Mouse (Mus musculus): Measurements from ENCODE around the gene Epn2.

Epn2 gene

DNA sequence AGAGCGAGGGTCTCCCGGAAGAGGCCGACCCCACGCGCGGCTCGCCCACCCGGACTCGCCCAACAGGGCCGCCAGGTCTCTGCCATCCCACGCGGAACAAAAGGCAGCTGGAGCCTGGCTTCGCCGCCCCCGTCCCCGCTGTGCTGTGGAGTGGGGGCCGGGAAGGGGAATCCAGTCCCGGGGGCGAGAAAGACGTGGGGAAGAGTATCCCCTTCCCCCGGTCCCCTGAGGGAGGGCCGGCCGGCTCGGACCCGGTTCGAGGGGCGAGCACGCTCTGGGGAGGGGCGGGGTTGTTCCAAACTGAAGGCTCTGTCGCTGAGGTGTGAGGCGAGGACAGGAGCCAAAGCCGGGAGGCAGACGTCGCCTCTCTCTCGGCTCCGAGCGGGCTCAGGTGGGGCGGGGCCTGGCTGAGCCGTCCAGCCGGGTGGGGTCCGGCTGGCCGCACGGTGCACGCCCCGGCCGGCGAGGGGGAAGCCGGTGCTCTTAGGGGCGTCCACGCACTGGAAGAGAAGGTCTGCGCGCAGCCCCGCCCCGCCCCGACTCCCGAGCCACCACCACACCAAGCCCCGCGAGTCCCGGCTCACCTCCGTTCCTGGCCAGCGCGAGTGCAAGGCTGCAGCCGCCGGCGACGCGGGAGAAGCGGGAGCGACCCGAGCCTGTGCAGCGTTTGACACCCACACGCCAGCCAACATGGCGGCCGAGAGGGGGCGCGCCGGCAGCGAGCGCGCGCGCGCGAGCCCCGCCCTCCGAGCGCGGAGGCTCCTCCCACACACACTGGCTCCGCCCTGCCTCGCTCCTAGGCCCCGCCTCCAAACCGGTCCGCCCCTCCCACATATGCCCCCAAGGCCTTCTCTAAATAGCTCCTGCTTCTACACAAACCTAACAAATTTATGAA, at the start of gene Epn2:
Gene Epn2 (minus strand): TSS at position 705 of the 895 bp plus-strand sequence.
- peak; percentile 86 for DNase-seq

DNA sequence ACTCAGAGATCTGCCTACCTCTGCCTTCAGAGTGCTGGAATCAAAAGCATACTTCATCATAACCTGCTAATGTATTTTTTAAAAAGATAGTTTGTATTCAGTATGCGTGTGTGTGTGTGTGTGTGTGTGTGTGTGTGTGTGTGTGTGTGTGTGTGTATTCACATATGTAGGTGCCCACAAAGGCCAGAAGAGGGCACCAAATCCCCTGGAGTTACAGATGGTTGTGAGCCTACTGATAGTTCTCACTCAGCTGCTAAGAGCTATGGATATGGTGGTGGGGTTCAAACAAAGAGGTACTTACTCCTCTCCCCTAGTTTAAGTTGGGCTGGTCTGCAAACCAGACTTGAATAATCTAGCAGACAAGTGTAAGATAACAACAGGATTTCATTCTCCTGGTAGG, 47.0 kb upstream of the Epn2 start:
- no peak for DNase-seq

DNA sequence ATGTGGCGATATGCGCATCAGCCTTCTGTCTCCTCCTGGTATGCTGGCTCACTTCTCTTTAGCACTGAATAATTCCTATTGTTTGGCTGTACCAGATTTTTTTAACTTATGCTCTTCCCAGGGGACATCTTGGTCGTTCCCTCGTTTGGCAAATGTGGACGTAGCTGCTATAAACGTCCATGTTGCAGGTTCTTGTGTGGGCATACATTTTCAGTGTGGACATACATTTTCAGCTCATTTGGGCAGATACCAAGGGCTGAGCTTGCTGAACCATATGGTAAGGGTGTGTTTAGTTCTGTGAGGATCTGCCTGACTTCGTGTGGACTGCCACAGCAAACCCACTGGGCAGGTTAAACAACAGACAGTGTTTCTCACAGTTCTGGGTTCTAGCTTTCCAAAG, 45.6 kb upstream of the Epn2 start:
- DNase-seq: no peak

DNA sequence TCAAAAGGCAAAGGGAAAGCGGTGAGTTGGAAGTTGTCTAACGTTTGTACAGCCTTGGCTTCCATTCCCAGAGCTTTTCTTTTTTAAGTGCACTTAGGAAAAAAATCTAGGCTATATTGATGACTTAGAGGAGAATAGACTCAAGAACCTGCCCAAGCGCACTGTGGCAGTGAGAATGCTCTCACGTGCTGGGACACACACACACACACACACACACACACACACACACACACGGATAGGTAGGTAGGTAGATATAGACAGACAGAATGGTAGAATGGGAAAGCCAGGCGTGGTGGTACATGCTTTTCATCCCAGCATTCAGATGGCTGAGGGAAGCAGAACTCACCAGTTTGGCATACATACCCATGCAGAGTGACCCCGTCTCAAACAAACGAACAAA, 41.3 kb upstream of the Epn2 start:
- DNase-seq: no peak

DNA sequence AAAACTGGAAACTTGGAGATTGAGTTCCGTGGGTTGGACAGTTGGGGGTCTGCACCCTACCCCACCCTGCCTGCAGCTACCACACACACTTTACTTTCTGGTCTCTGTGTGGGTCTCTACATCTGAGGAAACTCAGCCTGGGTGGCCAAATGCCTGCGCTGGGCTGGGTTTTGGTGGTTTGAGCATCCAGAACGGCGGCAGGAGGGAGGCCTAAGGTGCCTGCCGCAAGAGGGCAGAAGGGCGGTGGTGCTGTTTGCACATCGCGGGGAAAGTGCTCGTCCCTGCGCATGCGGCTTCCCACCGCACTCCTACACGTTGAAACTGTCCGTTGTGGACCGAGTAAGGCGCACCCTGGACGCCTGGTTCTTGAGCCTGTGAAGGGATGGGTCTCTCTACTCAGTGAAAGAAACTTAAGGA, 40.8 kb upstream of the Epn2 start:
- peak; percentile 85 for DNase-seq

GRCm38 (mm10) chr11:61619791-61620241, 40.3 kb upstream of the Epn2 start:
- peak; percentile 75 for DNase-seq

DNA sequence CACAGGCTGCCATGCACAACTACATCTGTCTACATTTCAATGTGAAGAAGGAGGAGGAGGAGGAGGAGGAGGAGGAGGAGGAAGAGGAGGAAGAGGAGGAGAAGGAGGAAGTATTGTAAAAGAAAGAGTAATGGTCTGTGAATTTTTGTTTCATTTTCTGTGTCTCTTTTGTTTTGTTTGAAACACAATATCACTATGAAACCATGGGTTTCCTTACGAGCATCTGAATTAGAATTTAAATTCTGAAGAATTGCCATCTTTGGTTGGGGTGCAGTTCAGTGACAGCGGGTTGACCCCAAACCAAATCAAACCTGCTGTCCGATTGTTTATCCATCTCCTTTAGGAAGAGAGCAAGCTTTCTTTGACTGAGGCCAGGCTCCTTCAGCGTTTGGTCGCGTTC, 39.9 kb upstream of the Epn2 start:
- DNase-seq: no peak

DNA sequence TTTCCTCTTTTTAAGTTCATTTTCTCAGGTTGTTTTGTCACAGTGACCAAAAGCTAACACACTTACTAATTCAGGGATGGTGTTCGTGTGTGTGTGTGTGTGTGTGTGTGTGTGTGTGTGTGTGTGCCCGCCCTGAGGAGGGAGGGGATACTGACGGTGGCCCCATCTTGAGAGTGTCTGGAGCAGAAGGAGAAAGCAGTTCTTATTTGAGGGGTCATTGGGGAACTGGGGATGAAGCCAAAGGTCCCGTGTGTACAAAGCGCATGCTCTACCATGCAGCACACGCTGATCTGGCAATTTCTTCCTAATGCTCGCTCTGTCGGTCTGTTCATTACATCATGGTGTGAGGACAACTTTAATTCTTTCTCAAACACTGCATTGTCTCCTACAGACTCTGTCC, 39.1 kb upstream of the Epn2 start:
- no peak for DNase-seq

DNA sequence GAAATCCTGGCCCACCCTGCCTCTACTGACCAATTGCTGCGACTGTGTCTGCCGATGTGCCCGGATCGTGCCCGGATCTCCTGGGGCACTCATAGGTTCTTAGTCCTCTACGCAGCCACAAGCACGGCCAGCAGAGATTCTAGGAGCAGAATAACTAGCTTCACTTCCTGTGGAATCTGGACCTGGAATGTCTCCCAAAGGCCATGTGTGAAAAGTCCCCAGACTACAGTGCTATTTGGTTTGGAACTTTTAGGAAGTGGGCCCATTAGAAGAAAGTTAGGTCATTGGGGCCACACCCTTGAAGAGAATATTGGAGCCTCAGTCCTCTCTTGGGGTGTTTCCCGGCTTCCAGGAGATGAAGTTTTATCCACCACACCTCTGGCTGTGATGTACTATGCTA, 38.6 kb upstream of the Epn2 start:
- DNase-seq: peak; percentile 23

DNA sequence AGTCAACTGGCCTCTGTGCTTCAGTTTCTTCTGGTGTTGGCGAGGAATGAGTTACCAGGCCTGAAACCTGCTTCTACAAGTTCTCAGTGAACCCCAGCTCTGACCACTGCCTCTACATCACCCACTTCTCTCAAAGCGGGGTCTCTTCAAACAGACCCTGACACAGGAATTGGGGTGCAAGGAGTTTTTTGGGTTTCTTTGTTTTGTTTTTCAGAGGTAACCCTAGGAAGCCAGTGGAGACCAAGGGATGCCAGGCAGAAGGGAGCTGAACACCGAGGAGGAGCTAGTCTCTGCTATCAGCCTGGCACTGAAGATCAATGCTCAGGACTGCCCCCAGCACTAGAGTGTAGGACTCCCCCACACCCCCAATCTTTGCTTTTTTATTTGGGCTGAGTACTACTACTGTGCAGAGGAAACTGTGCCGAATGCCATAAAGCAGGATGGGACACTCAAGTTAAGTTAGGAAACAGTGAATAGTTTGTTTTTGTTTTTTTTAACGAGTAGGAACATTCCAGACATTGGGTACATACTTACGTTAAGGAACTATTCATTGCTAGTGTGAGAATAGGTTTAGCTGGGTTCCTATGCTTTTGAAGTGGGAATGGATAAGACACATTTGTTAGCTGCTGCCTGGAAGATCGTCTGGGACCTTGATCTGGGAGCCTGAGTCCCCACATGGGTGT, 37.9 kb upstream of the Epn2 start:
- DNase-seq: no peak

GRCm38 (mm10) chr11:61616523-61617292, 37.2 kb upstream of the Epn2 start:
- DNase-seq: peak; percentile 14

DNA sequence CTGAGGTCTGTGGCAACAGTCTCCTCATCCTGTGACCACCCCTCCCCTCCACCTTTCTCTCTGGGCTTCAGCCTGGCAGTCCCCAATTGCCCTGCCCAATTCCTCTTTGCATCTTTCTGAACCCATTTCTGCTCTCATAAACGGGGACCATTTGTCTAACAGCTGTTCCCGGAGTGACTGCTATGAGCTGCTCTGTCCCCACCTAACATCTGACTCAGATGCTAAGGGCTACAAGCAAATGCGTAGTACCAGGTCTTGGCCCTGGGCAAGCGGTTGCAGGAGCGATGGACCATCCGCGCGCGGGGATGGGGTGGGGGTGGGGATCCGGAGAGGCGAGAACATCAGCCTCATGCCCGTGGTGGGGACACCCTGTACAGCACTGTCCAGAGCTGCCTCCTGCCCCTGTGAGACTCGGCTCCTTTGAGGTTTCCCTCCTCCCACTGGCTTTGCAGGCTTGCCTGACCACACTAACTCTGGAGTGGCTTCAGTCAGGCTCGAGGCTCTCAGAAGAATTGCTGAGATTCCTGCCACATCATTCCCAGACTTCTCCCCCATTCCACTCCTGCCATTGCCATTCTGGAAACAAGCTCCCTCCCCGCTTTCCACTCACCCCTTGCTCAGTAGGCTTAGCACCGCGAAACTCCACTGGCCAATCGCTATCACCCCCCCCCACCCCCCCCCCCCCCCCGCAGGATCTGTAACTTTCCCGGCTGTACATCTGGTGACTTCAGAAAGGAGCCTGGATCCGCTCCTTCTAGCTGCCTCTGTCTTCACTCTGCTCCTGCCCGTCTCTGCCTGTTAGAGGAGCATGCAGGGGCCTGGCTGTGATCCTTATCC, 36.4 kb upstream of the Epn2 start:
- DNase-seq: no peak

GRCm38 (mm10) chr11:61614401-61614800, 34.9 kb upstream of the Epn2 start:
- no peak for DNase-seq

- no peak for DNase-seq
Observed at GRCm38 (mm10) chr11:61612116-61612635, 32.7 kb upstream of the Epn2 start.

DNA sequence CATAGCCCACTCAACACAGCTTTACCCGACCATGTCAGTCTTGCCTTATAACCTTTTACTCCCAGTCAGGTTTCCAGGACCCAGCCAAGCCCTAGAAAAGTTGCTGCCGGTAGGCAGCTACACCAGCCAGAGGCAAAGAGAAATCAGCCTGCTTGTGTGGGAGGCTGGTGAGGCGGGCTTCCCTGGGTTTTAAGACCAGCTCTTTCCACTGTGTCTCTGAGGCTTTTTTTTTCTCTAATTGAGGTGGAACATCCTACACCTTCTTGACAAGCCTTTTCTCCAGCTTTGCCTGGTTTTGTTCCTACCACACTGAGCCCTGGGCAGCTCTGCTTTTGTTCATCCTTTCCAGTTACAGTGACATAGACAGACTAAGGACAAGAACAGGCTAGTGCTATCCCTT, 31.7 kb upstream of the Epn2 start:
- DNase-seq: no peak

GRCm38 (mm10) chr11:61608072-61608471, 28.6 kb upstream of the Epn2 start:
- no peak for DNase-seq

DNA sequence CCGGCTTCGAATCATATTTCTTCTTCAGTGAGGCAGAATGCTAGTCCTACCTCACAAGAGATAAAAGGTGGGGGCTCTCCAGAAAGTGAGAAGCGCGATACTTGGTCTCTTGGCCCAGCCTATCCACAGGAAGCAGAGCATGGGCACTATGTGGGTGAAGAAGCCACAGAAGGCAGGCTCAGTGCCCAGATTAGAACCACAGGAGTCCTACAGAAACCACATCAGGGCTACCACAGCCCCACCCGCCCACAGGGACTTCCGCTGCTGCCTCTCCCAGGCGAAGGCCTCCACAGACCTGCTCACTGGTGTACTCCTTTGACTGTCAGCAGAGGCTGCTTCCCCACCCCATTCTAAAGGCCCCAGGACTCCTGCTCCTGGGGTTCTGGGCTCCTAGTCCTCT, 23.2 kb upstream of the Epn2 start:
- no peak for DNase-seq

- no peak for DNase-seq
Observed at GRCm38 (mm10) chr11:61601465-61601864, 22.0 kb upstream of the Epn2 start.

DNA sequence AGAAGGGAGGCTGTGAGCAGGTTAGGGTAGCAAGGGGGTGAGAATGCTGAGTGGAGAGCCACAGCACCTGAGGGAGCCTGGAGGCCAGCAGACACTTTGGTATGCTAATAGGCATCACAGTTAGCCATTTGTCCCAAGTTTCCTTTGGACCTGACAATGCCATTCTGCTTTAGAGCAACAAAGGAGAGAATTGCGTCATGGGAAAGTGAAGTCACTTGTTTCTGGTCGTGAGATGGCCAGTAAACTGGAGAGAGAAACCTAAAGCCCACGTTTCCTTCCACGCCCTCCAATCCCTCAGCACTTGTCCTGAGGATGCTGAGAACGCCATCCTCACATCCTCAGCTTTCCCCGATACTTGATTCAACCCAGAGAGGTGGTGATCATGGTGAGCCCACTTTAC, 18.9 kb upstream of the Epn2 start:
- no peak for DNase-seq

GRCm38 (mm10) chr11:61597471-61597870, 18.0 kb upstream of the Epn2 start:
- no peak for DNase-seq

DNA sequence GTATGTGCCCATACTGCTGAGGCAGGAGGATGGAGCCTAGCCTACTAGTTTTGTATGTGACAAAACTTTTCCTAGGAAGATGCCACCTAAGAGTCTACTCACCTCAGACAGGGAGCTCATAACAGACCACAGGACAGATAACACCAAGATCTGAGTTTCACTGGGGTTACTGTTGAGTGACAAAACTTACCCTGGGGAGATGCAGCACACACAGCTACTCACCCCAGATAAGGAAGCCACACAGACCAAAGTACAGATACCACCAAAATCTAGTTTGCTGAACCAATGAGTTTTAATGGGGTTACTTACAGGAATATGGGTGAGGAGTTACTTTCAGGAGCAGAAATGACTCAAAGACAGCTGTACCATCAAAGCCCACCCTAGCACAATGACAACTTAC, 13.6 kb upstream of the Epn2 start:
- DNase-seq: no peak

GRCm38 (mm10) chr11:61592061-61592460, 12.6 kb upstream of the Epn2 start:
- DNase-seq: no peak
